Mouse (Mus musculus): ENCODE results near the gene Fam19a3.

Gene Fam19a3

DNA sequence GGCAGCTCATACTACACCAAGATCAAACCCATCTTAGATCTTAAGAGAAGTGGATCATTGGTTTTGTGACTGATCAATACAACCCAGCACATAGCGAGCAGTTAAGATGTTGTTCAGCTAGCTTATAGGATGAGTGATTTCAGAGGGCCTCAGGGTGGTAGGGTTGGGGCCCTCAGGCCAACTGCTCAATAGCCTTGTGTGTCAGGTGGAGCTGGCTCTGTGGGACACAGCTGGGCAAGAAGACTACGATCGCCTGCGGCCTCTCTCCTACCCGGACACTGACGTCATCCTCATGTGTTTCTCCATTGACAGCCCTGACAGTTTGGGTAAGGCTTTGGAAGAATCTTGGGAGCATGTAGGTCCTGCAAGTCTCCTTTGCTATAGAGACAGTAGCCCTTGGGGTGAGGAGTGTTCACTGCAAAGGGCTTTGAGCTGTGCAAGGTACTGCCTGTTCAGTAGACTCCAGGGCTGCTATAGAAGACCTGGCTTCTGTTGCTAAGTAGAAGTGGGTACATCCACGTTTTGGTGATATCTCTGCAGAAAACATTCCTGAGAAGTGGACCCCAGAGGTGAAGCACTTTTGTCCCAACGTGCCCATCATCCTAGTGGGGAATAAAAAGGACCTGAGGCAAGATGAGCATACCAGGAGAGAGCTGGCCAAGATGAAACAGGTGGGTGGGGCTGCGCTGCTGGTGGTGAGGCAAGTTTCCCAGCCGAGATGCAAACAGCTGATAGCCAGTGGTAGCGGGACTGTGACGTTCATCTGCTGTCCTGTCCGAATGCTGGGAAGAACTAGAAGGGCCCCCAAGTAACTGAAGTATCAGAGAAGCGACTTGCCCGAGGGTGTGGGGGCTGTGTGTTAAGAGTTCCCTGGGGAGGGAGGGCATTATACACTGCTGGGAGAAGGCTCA lies 11.0 kb upstream of the Fam19a3 start:
- in situ Hi-C loops (cut with MboI, MseI): no loop called here

DNA sequence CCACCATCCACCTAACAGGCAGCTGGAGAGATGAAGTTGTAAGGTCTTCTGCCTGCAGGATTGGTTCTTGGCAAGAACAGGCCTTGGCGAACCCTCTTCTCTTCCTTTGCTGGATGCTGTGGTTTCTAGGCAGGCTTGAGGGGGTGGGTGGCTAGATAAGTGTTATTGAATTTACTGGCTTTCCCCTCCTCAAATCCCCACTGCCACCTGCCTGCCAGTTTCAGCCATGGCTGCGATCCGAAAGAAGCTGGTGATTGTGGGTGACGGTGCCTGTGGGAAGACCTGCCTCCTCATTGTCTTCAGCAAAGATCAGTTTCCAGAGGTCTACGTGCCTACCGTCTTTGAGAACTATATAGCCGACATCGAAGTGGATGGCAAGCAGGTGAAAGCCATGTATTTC lies 10.0 kb upstream of the Fam19a3 start:
- in situ Hi-C loops (cut with MboI, MseI): no loop called here

- in situ Hi-C loops (cut with MboI, MseI): no loop called here
Measured at GRCm38 (mm10) chr3:104791017-104791416, 9.4 kb upstream of the Fam19a3 start.

- in situ Hi-C loops (cut with MboI, MseI): no loop called here
Measured at GRCm38 (mm10) chr3:104790401-104790937, 8.8 kb upstream of the Fam19a3 start.

GRCm38 (mm10) chr3:104789822-104790221 lies 8.2 kb upstream of the Fam19a3 start:
- in situ Hi-C loops (cut with MboI, MseI): no loop called here

- in situ Hi-C loops (cut with MboI, MseI): no loop called here
Measured at GRCm38 (mm10) chr3:104789312-104789605, 7.6 kb upstream of the Fam19a3 start.

GRCm38 (mm10) chr3:104788561-104789311 lies 7.1 kb upstream of the Fam19a3 start:
- in situ Hi-C loops (cut with MboI, MseI): no loop called here

GRCm38 (mm10) chr3:104788075-104788474 lies 6.4 kb upstream of the Fam19a3 start, which contains the start of gene Rhoc:
Gene Rhoc (plus strand): TSS chr3:104788375.
- in situ Hi-C loops (cut with MboI, MseI): no loop called here

- in situ Hi-C loops (cut with MboI, MseI): no loop called here
Measured at GRCm38 (mm10) chr3:104785284-104785683, 3.6 kb upstream of the Fam19a3 start.

DNA sequence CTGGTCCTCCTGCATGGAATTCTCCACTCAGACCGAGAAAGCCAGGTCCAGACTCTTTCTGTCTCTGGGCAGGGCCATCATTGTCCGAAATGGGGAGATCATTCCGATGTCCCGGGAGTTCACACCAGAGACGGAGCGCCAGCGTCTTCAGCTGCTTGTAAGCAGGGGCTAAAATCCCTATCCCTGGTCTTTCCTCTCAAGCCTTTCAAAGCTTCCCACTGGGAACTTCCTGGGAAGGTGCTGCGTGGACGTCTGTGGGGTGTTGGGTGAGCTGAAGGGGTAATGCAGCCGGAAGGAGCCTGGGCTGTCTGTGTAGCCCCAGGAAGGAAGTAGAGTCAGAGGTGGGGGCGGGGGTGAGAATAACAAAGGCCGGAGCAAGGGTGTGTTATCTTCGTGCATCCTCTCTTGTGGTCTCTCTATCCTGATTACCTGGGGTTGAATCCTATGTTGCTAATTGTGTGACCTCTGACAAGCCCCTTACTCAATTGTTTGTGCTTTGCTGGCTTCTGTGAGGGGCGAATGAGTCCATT lies 2.4 kb upstream of the Fam19a3 start:
- in situ Hi-C loops (cut with MboI, MseI): no loop called here

DNA sequence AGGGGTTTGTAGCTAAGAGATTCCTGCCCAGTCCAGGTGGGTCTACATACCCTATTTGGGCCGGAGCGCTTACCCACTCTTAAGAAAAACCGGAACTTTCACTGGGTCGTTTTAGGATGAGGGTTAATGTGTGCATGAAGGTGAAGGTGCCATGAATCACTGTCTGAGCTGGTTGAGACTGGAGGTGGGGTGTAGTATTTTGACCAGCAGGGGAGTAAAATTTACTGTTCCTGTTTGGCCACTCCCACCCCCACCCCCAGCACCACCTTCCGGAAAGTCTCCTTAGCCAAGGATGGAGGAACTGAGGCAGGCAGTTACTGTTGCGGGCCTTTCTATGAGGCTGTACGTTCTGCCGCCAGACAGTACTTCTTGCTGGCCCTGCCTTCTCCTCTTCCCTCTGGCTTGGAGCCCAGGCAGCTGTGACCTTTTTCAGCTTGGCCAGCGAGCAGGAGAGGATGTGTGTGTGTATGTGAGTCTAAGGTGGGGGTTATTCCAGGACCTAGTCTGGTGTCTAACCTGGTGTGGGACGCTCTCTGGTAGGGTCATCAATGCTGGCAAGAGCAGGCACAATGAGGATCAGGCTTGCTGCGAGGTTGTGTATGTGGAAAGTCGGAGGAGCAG lies 531 bp upstream of the Fam19a3 start:
- in situ Hi-C loops (cut with MboI, MseI): no loop called here

DNA sequence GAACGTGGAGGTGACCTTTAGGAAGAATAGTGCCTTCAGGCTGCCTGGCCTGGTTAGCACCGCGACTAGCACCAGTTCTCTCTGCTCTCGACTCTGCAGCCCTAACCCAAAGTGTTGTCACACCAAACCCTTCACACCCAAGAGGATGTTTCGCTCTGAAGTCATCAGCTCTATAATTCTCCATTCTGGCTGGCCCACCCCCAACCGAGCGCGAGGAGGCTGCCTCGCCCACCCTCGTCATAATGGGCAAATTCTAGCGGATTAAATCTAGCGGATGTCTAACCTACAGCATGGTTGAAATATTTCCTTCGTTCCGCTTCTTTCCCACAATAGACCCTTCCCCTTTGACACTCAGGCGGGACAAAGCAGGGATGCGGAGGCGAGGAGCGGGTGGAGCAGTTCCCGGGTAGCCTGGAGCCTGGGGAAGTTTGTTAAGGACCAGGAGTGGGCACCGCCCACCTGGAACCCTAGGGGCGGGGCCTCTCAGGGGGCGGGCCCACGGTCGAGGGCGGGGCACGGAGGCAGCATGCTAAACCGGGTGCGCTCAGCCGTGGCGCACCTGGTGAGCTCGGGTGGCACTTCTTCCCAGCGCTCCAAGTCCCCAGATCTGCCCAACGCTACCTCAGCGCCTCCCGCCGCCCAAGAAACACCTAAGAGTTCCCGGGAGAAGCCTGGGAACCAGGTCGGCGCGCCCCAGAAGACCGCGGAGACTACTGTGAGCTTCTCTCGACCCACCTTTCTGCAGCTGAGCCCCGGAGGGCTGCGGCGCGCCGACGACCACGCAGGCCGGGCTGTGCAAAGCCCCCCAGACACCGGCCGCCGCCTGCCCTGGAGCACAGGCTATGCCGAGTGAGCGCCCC lies 849 bp downstream of the Fam19a3 start, which contains the start of gene Ppm1j:
TSS of gene Ppm1j (plus strand) at position 496 of the 860 bp plus-strand sequence.
- in situ Hi-C loops (cut with MboI, MseI): no loop called here

DNA sequence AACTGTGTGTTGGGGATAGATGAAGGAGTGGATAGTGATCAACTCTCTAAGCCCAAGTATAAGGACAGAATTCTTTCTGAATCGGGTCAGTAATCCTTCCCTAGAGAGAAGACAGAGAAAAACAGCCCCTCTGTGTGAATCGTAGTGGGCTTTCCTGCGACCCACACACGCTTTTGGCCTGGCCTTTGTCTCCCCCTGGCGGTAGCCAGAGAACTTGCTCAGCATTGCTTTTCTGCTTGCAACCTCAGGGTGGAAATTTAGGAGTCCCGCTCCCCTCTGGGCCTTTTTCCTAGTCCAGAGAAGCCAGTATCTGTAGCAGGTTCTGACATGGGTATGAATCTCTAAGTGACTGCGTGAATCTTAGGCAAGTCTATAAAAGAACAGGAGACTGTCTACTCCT lies 1.7 kb downstream of the Fam19a3 start:
- in situ Hi-C loops (cut with MboI, MseI): loop anchor here (10.0 kb wide), 1 partner anchor 275 kb away; the partner anchor contains the start of gene Cttnbp2nl

DNA sequence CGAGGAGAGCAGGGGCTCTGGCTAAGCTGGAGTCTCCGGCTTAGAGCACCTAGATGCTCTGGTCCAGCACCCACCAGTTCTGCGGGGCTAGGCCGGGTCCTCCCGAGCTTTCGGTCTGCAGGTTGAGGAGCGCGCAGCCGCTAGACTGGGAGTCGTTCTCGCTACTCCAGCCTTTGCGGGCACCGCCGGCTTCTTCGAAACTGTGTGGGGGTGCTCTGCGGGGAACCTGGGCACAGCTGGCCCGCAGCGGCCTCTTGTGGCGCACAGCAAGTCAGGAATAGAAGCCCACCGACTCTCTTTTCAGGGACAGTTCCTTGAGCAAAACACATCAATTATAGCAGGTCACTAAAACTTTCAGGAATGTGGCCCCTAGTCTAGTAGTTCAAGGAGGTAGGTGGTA lies 4.3 kb downstream of the Fam19a3 start:
- in situ Hi-C loops (cut with MboI, MseI): loop anchor here (10.0 kb wide), 1 partner anchor 277 kb away; the partner anchor contains the start of gene Cttnbp2nl

GRCm38 (mm10) chr3:104773301-104773700 lies 8.3 kb downstream of the Fam19a3 start:
- in situ Hi-C loops (cut with MboI, MseI): loop anchor here (5.0 to 10.0 kb wide), 2 partner anchors 194 to 282 kb away; partner anchors contain the start of gene Cttnbp2nl

GRCm38 (mm10) chr3:104771460-104771859 lies 10.2 kb downstream of the Fam19a3 start:
- in situ Hi-C loops (cut with MboI, MseI): loop anchor here (5.0 to 10.0 kb wide), 2 partner anchors 196 to 283 kb away; partner anchors contain the start of gene Cttnbp2nl

GRCm38 (mm10) chr3:104770918-104771317 lies 10.7 kb downstream of the Fam19a3 start:
- in situ Hi-C loops (cut with MboI, MseI): loop anchor here (5.0 to 10.0 kb wide), 2 partner anchors 196 to 284 kb away; partner anchors contain the start of gene Cttnbp2nl

GRCm38 (mm10) chr3:104770035-104770434 lies 11.6 kb downstream of the Fam19a3 start:
- in situ Hi-C loops (cut with MboI, MseI): loop anchor here (5.0 to 10.0 kb wide), 2 partner anchors 197 to 285 kb away; partner anchors contain the start of gene Cttnbp2nl

DNA sequence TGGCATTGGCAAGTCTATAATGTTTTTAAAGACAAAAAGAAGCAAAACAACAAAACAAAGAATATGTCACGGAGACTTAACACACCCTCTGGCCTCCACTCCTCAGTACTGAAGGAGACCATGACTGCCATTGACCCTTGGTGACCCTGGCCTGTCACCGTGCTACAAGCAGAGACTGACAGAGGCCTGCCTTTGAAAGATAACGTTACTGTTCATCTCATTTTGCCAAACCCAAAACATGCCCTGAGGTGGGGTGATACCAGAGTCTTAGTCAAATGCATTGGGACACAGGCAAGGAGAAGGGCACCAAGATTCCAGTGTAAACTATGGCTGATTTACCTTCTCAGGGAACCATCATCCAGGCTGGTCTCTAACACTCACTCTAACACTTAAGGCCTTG lies 12.5 kb downstream of the Fam19a3 start:
- in situ Hi-C loops (cut with MboI, MseI): no loop called here

- in situ Hi-C loops (cut with MboI, MseI): no loop called here
Measured at GRCm38 (mm10) chr3:104767716-104768115, 13.9 kb downstream of the Fam19a3 start.

Data from T-helper 2 cell (primary cell).